Mouse (Mus musculus) liver, postnatal 0 days (tissue): ENCODE measurements at regions not wholly inside any gene's neighbourhood (a gene's known extent, or its start where the extent isn't known, plus 50 kb on each side); places are given as distances from the start of the nearest gene placed in this dataset.

ENCODE experiments used
- ATAC-seq: fragments of 200-750 bp; cut with Nextera tagmentation; 2 replicates; pipeline ENCODE4 v1.8.0; 2017; ENCODE audit warnings: mild to moderate bottlenecking, moderate library complexity
- DNase-seq: peaks from one replicate; pipeline ENCODE4 v3.0.0-alpha.2; 2016
- H3K27ac ChIP-seq: fragments of 300-500 bp; sonication (generic); 2 replicates; pipeline ENCODE4 v1.5.1; 2014; ENCODE audit warnings: antibody characterized with exemption, moderate library complexity, mild to moderate bottlenecking, low read depth
- H3K27me3 ChIP-seq: fragments of 300-500 bp; sonication (generic); 2 replicates; pipeline ENCODE4 v1.6.1; 2014; ENCODE audit warnings: low read length, control low read depth, mixed read lengths; ENCODE audit not compliant: insufficient read depth
- H3K36me3 ChIP-seq: fragments of 300-500 bp; sonication (generic); replicated peaks from 2 replicates; pipeline ENCODE4 v1.6.1; 2014; ENCODE audit warnings: mild to moderate bottlenecking, control low read depth, low read length, moderate library complexity, mixed read lengths; ENCODE audit not compliant: insufficient read depth
- H3K4me1 ChIP-seq: fragments of 300-500 bp; sonication (generic); 2 replicates; pipeline ENCODE4 v1.6.1; 2014; ENCODE audit warnings: antibody characterized with exemption, mild to moderate bottlenecking, control low read depth; ENCODE audit not compliant: insufficient read depth
- H3K4me2 ChIP-seq: fragments of 300-500 bp; sonication (generic); 2 replicates; pipeline ENCODE4 v1.6.1; 2014; ENCODE audit warnings: low read depth, mild to moderate bottlenecking, low read length, moderate library complexity, mixed read lengths
- H3K4me3 ChIP-seq: fragments of 300-500 bp; sonication (generic); 2 replicates; pipeline ENCODE4 v1.5.1; 2014; ENCODE audit warnings: low read depth, low read length
- H3K9ac ChIP-seq: fragments of 300-500 bp; sonication (generic); replicated peaks from 2 replicates; pipeline ENCODE4 v1.6.1; 2014; ENCODE audit warnings: mild to moderate bottlenecking, moderate library complexity
- H3K9me3 ChIP-seq: fragments of 300-500 bp; sonication (generic); 2 replicates; pipeline ENCODE4 v1.6.1; 2016; ENCODE audit warnings: mild to moderate bottlenecking, control low read depth, low read length, mixed read lengths
- CTCF ChIP-seq: sonication (generic); IDR thresholded peaks from 2 replicates; pipeline ENCODE4 v1.5.1; 2016; ENCODE audit warnings: antibody characterized with exemption, low read depth
- EP300 ChIP-seq: IDR thresholded peaks from 2 replicates; pipeline ENCODE4 v1.6.1; 2016; ENCODE audit warnings: antibody characterized with exemption, low read depth, mild to moderate bottlenecking
- WGBS: fragments of 180-500 bp; shearing (Covaris S2); extraction: QIAGEN DNeasy Blood & Tissue Kit; methylation state at CpG from one replicate; pipeline ENCODE4 v1.1.7; 2014; ENCODE audit not compliant: insufficient replicate concordance; 5-methylcytosine and 5-hydroxymethylcytosine counted together

- H3K4me2 ChIP-seq, result no peak overlapping the region
- H3K27me3 ChIP-seq, result no peaks in the 10 kb centered on the region
- no peaks in the 10 kb centered on the region for H3K4me1 ChIP-seq
- no peaks in the 10 kb centered on the region for H3K36me3 ChIP-seq
- H3K9ac ChIP-seq, result no peak overlapping the region
- H3K9me3 ChIP-seq, result no peaks in the 10 kb centered on the region
- WGBS, result 72% methylated on average over 7 of the region's 7 CpGs
- no peak for DNase-seq
- no peak for ATAC-seq
- H3K4me3 ChIP-seq, result no peak overlapping the region
- TF ChIP-seq CTCF (no peak), EP300 (no peak)
- H3K27ac ChIP-seq, result no peak overlapping the region
These were observed 1944.6 kb upstream of the Lrrc6 start for GRCm38 (mm10) chr15:68445341-68445740.

GRCm38 (mm10) chr15:68440636-68441035 lies 1939.9 kb upstream of the Lrrc6 start:
- Histone ChIP-seq H3K4me3 (no peak overlapping the region), H3K4me2 (no peak overlapping the region), H3K36me3 (no peaks in the 10 kb centered on the region), H3K27me3 (no peaks in the 10 kb centered on the region), H3K27ac (no peak overlapping the region), H3K9me3 (no peaks in the 10 kb centered on the region), H3K9ac (no peak overlapping the region), H3K4me1 (no peaks in the 10 kb centered on the region)
- TF ChIP-seq EP300 (no peak), CTCF (no peak)
- ATAC-seq (no peak), DNase-seq (no peak)
- 65% methylated on average over 9 of the region's 9 CpGs for WGBS

GRCm38 (mm10) chr15:68435961-68436360 lies 1935.3 kb upstream of the Lrrc6 start:
- Histone ChIP-seq H3K9ac (no peak overlapping the region), H3K36me3 (no peaks in the 10 kb centered on the region), H3K4me1 (no peaks in the 10 kb centered on the region), H3K9me3 (no peaks in the 10 kb centered on the region), H3K27ac (no peak overlapping the region), H3K27me3 (no peaks in the 10 kb centered on the region), H3K4me2 (no peak overlapping the region), H3K4me3 (no peak overlapping the region)
- TF ChIP-seq CTCF (no peak), EP300 (no peak)
- WGBS, result 24% methylated on average over 3 of the region's 3 CpGs
- ATAC-seq (no peak), DNase-seq (no peak)

- Histone ChIP-seq H3K9ac (no peak overlapping the region), H3K27me3 (no peaks in the 10 kb centered on the region), H3K9me3 (no peaks in the 10 kb centered on the region), H3K36me3 (no peaks in the 10 kb centered on the region), H3K4me1 (no peaks in the 10 kb centered on the region), H3K4me2 (no peak overlapping the region), H3K4me3 (no peak overlapping the region), H3K27ac (no peak overlapping the region)
- TF ChIP-seq EP300, result no peak
- no peak for TF ChIP-seq CTCF
- WGBS, result 44% methylated on average over 2 of the region's 2 CpGs
- ATAC-seq, result no peak
- DNase-seq, result no peak
These were observed 1930.5 kb upstream of the Lrrc6 start for GRCm38 (mm10) chr15:68431251-68431650.

- H3K36me3 ChIP-seq, result no peaks in the 10 kb centered on the region
- no peak overlapping the region for H3K4me2 ChIP-seq
- no peaks in the 10 kb centered on the region for H3K4me1 ChIP-seq
- H3K9me3 ChIP-seq, result no peaks in the 10 kb centered on the region
- H3K27ac ChIP-seq, result no peak overlapping the region
- H3K27me3 ChIP-seq, result no peaks in the 10 kb centered on the region
- no peak overlapping the region for H3K9ac ChIP-seq
- no peak overlapping the region for H3K4me3 ChIP-seq
- 59% methylated on average over 4 of the region's 4 CpGs for WGBS
- no peak for TF ChIP-seq CTCF
- TF ChIP-seq EP300, result no peak
- no peak for DNase-seq
- no peak for ATAC-seq
These were observed 1929.8 kb upstream of the Lrrc6 start for GRCm38 (mm10) chr15:68430486-68430885.

- H3K4me2 ChIP-seq, result no peak overlapping the region
- H3K4me3 ChIP-seq, result no peak overlapping the region
- ATAC-seq (no peak), DNase-seq (no peak)
- no peaks in the 10 kb centered on the region for H3K36me3 ChIP-seq
- no peak overlapping the region for H3K9ac ChIP-seq
- H3K9me3 ChIP-seq, result no peaks in the 10 kb centered on the region
- H3K27me3 ChIP-seq, result no peaks in the 10 kb centered on the region
- H3K4me1 ChIP-seq, result no peaks in the 10 kb centered on the region
- H3K27ac ChIP-seq, result no peak overlapping the region
- TF ChIP-seq CTCF, result peak; percentile 66
- TF ChIP-seq EP300, result no peak
- 16% methylated on average over 6 of the region's 6 CpGs for WGBS
These were observed 1927.9 kb upstream of the Lrrc6 start for GRCm38 (mm10) chr15:68428444-68429228.
